Mouse (Mus musculus) thymus, adult 2 months (tissue): Measurements from ENCODE around the gene 7420426K07Rik.

Experiments used
- CTCF ChIP-seq: fragments of 200-500 bp; IDR thresholded peaks from 2 replicates; pipeline ENCODE4 v1.5.1; 2012; ENCODE audit warnings: mild to moderate bottlenecking, control low read depth, low read length, moderate library complexity, borderline replicate concordance; ENCODE audit not compliant: control insufficient read depth, poor library complexity, insufficient read depth; ENCODE audit errors: extremely low read depth
- POLR2A ChIP-seq: fragments of 200-500 bp; IDR thresholded peaks from 2 replicates; pipeline ENCODE4 v1.6.1; 2012; ENCODE audit warnings: mild to moderate bottlenecking, low read length, control low read depth, moderate library complexity; ENCODE audit not compliant: control insufficient read depth, poor library complexity, insufficient read depth; ENCODE audit errors: extremely low read depth

DNA sequence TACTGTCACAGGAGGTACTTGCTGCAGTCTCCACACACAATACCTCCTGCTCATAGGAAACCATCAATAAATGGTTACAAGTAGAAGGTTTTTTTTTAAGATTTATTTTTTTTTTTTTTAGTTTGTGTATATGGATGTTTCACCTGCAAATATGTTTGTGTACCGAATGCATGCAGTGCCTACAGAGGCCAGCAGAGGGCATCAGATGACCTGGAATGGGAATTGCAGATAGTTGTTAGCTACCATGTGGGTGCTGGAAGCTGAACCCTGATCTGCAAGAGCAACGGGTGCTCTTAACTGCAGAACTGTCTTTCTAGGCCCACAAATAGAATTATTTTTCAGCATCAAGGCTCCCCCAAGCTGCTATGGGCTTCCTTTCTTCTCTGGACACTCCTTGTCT lies 26.6 kb downstream of the 7420426K07Rik start:
- TF ChIP-seq CTCF (no peak), POLR2A (no peak)
